Mouse (Mus musculus): Measurements from ENCODE around the gene Gm35315.

Gm35315 gene

GRCm38 (mm10) chr5:110101716-110102347, 7.6 kb upstream of the Gm35315 start:
- WGBS, result 17% methylated on average over 34 of the region's 34 CpGs

- 1% methylated on average over 36 of the region's 37 CpGs for WGBS
These were observed 6.9 kb upstream of the Gm35315 start for GRCm38 (mm10) chr5:110100921-110101631.

GRCm38 (mm10) chr5:110099656-110100580, 5.7 kb upstream of the Gm35315 start, which contains the start of gene Plcxd1:
Gene Plcxd1, plus strand, starts transcription at chr5:110099969.
- 13% methylated on average over 25 of the region's 25 CpGs for WGBS

GRCm38 (mm10) chr5:110098991-110099477, 4.8 kb upstream of the Gm35315 start:
- 29% methylated on average over 1 of the region's 1 CpGs for WGBS

- WGBS, result 3% methylated on average over 4 of the region's 4 CpGs
These were observed 610 bp upstream of the Gm35315 start for GRCm38 (mm10) chr5:110094847-110095213.

GRCm38 (mm10) chr5:110091546-110091945, 2.7 kb downstream of the Gm35315 start:
- 60% methylated on average over 2 of the region's 2 CpGs for WGBS

- 44% methylated on average over 14 of the region's 14 CpGs for WGBS
These were observed 7.9 kb downstream of the Gm35315 start for GRCm38 (mm10) chr5:110086161-110086866.

- WGBS, result 77% methylated on average over 4 of the region's 4 CpGs
These were observed 11.3 kb downstream of the Gm35315 start for GRCm38 (mm10) chr5:110082961-110083360.

GRCm38 (mm10) chr5:110072413-110072812, 21.8 kb downstream of the Gm35315 start, which contains the start of gene Gm17655:
Gene Gm17655, minus strand, starts transcription at chr5:110072513.
- 68% methylated on average over 2 of the region's 2 CpGs for WGBS

GRCm38 (mm10) chr5:110057637-110058408, 36.4 kb downstream of the Gm35315 start:
- WGBS, result 3% methylated on average over 19 of the region's 19 CpGs
